Mouse (Mus musculus): ENCODE measurements at regions not wholly inside any gene's neighbourhood (a gene's known extent, or its start where the extent isn't known, plus 50 kb on each side); places are given as distances from the start of the nearest gene placed in this dataset.

- DNase-seq (ENCODE audit: low read depth in 2 of 2, low spot score in 2 of 2), result no peak
Observed at GRCm38 (mm10) chr7:124855056-124855455, 589.4 kb upstream of the Kdm8 start.

- DNase-seq (ENCODE audit: low read depth in 2 of 2, low spot score in 2 of 2), result no peak
Observed at GRCm38 (mm10) chr7:124857106-124857505, 587.4 kb upstream of the Kdm8 start.

- DNase-seq (ENCODE audit: low read depth in 2 of 2, low spot score in 2 of 2), result no peak
Observed at GRCm38 (mm10) chr7:124861397-124861796, 583.1 kb upstream of the Kdm8 start.

GRCm38 (mm10) chr7:124868133-124868603, 576.3 kb upstream of the Kdm8 start:
- no peak for DNase-seq (ENCODE audit: low read depth in 2 of 2, low spot score in 2 of 2)

GRCm38 (mm10) chr7:124868621-124869020, 575.9 kb upstream of the Kdm8 start:
- DNase-seq (ENCODE audit: low read depth in 2 of 2, low spot score in 2 of 2), result no peak

GRCm38 (mm10) chr7:124880771-124881170, 563.7 kb upstream of the Kdm8 start:
- no peak for DNase-seq (ENCODE audit: low read depth in 2 of 2, low spot score in 2 of 2)

GRCm38 (mm10) chr7:124907233-124907632, 537.2 kb upstream of the Kdm8 start:
- DNase-seq (ENCODE audit: low read depth in 2 of 2, low spot score in 2 of 2), result no peak

GRCm38 (mm10) chr7:124907662-124908296, 536.7 kb upstream of the Kdm8 start:
- no peak for DNase-seq (ENCODE audit: low read depth in 2 of 2, low spot score in 2 of 2)

- no peak for DNase-seq (ENCODE audit: low read depth in 2 of 2, low spot score in 2 of 2)
Observed at GRCm38 (mm10) chr7:124914061-124914460, 530.4 kb upstream of the Kdm8 start.

GRCm38 (mm10) chr7:124914479-124914878, 530.0 kb upstream of the Kdm8 start:
- no peak for DNase-seq (ENCODE audit: low read depth in 2 of 2, low spot score in 2 of 2)

GRCm38 (mm10) chr7:124914972-124915371, 529.5 kb upstream of the Kdm8 start:
- no peak for DNase-seq (ENCODE audit: low read depth in 2 of 2, low spot score in 2 of 2)

GRCm38 (mm10) chr7:124915637-124916036, 528.8 kb upstream of the Kdm8 start:
- no peak for DNase-seq (ENCODE audit: low read depth in 2 of 2, low spot score in 2 of 2)

- no peak for DNase-seq (ENCODE audit: low read depth in 2 of 2, low spot score in 2 of 2)
Observed at GRCm38 (mm10) chr7:124917606-124918120, 526.8 kb upstream of the Kdm8 start.

- no peak for DNase-seq (ENCODE audit: low read depth in 2 of 2, low spot score in 2 of 2)
Observed at GRCm38 (mm10) chr7:124922806-124923205, 521.7 kb upstream of the Kdm8 start.

- DNase-seq (ENCODE audit: low read depth in 2 of 2, low spot score in 2 of 2), result no peak
Observed at GRCm38 (mm10) chr7:124933573-124933972, 510.9 kb upstream of the Kdm8 start.

GRCm38 (mm10) chr7:124939357-124939756, 505.1 kb upstream of the Kdm8 start:
- DNase-seq (ENCODE audit: low read depth in 2 of 2, low spot score in 2 of 2), result no peak

- DNase-seq (ENCODE audit: low read depth in 2 of 2, low spot score in 2 of 2), result no peak
Observed at GRCm38 (mm10) chr7:124941527-124941926, 502.9 kb upstream of the Kdm8 start.

- DNase-seq (ENCODE audit: low read depth in 2 of 2, low spot score in 2 of 2), result no peak
Observed at GRCm38 (mm10) chr7:124946424-124946823, 498.1 kb upstream of the Kdm8 start.

GRCm38 (mm10) chr7:124957329-124957728, 487.1 kb upstream of the Kdm8 start:
- DNase-seq (ENCODE audit: low read depth in 2 of 2, low spot score in 2 of 2), result no peak

GRCm38 (mm10) chr7:124974870-124975488, 469.5 kb upstream of the Kdm8 start:
- no peak for DNase-seq (ENCODE audit: low read depth in 2 of 2, low spot score in 2 of 2)

GRCm38 (mm10) chr7:124989456-124989855, 455.0 kb upstream of the Kdm8 start:
- no peak for DNase-seq (ENCODE audit: low read depth in 2 of 2, low spot score in 2 of 2)

- DNase-seq (ENCODE audit: low read depth in 2 of 2, low spot score in 2 of 2), result no peak
Observed at GRCm38 (mm10) chr7:124990695-124991094, 453.8 kb upstream of the Kdm8 start.

- no peak for DNase-seq (ENCODE audit: low read depth in 2 of 2, low spot score in 2 of 2)
Observed at GRCm38 (mm10) chr7:124996538-124996937, 447.9 kb upstream of the Kdm8 start.
